Mouse (Mus musculus) layer of hippocampus, adult 9-11 months (tissue): ENCODE measurements at regions not wholly inside any gene's neighbourhood (a gene's known extent, or its start where the extent isn't known, plus 50 kb on each side); places are given as distances from the start of the nearest gene placed in this dataset.
A peak's percentile ranks its signal among the peaks of the same experiment; 100 is the strongest.

Experiments
- DNase-seq: peaks from one replicate; pipeline ENCODE4 v3.0.0; 2022

DNA sequence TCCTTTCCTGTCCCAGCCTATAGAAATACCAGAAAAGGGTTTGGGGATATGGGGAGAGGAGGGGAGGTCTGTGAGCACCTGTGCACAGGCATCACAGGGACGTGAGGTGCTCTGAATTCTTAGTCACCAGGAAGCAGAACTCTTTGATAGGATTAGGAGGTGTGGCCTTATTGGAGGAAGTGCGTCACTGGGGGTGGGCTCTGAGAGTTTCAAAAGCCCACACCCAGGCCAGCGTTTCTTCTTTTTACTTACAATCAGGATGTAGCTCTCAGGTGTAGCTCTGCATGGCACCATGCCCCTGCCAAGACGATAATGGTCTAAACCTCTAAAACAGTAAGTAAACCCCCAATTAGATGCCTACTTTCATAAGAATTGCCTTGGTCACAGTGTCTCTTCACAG lies 162.6 kb upstream of the Ank start:
- no peak for DNase-seq

DNA sequence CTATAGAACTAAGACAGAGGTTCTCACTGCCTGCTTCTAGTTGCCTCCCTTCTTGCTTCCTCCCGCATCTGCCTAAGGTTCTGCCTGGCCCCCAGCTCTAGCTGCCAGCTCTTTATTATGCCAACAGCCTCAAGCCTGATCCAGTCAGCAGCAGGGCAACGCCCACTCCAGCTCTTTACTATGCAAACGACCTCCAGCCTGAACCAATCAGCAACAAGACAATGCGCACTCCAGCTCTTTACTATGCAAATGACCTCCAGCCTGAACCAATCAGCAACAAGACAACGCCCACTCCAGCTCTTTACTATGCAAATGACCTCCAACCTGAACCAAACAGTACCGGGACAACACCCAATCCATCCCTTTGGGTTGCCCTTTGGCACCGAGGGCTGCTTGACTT lies 162.2 kb upstream of the Ank start:
- no peak for DNase-seq

DNA sequence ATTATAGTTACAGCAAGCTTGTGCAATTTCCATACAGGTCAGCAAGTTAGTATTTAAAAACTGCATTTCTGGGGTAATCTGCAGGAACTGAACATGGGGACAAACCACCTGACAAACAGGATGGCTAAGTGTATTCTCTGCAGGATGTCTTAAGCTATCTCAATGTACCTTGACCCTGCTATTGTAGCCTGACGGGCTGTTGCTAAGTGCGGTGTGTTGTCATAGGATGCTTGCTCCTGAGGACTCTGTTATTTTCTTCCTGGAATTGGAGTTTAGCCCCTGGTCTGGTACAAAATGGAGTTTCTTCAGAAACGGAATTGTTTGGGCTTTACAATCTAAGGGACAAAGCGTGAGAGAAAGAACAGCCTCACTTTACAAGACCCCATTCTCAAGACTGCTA lies 161.4 kb upstream of the Ank start:
- DNase-seq = no peak

DNA sequence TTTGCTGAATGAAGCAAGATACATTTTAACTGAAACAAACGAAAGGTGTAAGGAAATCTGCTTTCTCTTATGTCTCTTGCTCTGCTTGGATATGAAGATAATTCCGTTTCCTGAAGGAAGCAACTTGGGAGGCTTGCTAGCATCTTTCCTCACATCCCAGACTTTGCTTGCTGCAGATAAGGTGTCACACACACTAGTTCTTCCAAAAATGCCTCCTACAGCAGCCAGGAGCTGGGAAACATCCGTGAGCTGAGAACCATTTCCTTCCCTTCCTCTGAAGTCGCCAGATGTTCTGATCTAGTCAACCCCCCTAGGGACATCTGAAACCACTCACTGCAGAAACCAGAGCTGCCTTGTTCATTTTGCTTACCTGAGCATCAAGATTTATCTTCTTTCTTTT lies 157.8 kb upstream of the Ank start:
- no peak for DNase-seq

DNA sequence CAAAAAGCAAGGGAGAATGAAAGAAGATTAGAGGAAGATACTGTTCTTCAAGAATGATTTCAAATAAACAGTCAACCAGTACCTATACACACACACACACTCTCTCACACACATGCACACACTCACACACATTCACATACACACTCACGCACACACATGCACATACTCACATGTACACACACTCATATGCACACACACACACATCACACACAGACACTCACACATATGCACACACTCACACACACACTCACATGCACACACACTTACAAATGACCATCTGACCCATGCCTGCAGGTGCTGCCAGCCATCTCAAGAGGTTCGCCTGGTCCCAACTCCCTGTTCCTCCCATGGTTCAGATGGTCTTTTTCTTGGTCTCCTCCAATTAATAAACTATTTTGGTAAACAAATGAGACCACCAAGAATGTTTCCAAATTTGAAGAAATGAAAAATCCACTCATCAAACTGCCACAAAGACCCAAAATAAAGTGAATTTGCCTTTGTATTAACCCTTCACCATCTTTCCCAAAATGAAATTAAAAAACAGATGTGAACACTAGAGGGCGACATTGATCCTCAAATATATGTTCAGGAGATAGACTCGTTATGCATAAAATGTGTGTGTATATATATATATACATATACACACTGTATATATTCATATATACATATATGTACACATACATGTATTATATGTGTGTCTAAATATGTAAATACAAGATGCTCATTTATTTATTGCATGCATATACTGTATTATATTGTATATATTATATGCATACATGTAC lies 150.3 kb upstream of the Ank start:
- DNase-seq = no peak

DNA sequence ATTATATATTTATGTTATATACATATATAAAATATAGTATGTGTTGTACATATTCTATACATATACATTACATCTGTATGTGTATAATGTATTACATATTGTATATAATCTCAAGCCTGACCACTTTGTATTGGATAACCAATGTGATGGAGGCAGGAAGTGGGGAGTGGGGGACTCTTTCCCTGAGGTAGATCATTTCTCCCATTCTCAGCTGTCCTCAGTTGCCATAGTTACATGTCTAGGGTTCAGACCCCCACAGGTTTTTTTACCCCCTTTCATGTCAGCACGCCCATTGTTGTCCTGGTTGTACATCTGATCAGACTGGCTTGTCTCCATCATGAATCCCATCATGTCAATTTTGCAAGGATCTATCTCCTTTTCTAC lies 149.7 kb upstream of the Ank start:
- DNase-seq = no peak

DNA sequence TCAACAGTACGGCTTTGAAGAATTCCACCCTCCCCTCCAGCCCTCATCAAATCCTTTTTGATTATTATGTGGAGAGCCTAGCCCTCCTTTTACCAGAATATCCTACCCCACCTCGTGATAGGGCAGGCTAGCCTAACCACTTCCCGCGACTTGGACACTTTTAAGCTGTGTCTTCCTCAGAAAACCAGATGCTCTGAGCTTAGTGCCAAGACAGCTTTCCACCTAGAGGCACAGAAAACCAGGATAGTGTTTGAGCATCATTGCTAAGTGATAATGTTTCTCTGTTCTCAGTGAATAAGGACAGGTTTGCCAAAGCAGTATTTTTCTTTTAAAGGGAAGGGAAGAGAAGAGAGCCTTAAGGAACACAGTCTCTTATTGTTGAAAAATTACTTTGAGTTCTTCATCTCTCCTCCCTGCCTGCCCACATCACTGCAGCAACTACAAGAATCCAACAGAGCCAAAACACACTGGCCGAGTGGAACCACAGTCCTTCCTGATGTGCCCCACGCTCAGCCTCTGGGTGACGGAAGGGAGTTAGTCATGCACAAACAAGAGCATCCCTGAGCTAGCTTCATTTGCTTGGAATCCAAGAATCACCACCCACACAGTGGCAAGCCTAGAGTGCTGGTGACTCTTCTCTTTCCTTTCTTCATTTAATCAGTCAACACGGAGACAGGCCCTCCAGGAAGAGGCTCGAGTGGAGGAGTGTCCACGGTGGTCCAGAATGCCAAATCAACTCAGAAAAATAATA lies 144.4 kb upstream of the Ank start:
- peak; percentile 16 for DNase-seq

DNA sequence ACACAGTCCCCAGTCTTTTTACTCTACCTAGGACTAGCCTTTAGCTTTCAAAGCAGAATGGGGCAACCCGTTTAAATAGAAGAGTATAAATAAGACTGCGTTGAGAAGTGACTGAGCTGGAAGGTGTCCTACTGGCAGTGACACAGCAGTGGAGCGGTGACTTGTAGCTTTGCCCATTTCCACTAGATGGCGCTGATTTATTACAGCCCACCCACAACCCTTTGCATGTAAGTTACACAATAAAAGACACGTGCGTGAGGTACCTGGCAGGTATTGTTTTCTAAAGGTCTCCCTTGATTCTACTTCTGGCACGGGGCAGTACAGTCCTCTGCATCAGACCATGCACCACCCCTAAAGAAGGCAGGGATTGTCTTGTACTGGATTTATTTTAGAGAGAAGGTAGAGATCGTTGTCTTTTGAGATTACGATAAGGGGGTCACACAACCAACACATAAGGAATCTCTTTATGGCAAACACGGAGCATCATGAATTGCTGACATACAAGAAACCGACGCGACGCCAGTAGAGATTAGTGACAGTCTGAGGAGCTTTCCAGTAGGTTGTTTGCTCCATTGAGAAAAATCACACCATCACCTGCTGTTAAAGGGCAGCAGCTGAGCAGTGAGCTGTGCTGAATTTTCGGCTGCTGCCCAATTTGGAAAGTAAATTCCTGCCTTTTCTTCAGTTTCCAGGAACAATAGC lies 140.5 kb upstream of the Ank start:
- peak; percentile 78 for DNase-seq

DNA sequence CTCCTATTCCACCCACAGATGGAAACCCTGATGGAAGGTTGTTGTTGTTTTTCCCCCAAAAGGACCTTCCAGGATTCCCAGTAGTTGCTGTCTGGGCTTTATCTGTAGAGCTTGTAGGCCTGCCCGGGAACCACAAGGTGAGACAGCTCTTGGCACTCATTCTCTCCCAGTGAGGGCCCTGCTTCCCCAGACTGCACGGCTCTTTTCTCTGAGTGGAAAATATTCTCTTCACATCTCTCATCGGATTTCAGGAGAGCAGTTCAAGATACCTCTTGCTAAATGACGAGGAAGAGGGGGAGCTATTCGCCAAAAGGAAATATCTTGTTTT lies 140.0 kb upstream of the Ank start:
- no peak for DNase-seq

DNA sequence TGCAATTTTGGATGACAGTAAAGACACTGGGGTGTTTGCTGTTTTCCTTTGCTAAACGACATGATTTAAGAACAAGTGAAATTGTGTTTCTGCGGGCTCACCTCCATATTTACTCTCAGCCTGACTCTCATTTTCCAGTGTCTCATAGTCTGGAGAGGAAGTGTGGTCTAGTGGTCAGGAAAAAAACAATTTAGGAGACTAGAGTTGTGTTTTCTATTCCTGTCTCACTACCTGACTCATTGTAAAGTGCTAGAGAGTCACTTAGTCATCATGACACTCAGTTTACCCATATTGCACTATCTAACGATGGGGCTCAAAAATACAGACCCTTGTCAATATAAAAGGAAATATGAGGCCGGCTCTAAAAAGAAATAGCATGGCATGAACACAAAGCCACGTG lies 138.7 kb upstream of the Ank start:
- no peak for DNase-seq

DNA sequence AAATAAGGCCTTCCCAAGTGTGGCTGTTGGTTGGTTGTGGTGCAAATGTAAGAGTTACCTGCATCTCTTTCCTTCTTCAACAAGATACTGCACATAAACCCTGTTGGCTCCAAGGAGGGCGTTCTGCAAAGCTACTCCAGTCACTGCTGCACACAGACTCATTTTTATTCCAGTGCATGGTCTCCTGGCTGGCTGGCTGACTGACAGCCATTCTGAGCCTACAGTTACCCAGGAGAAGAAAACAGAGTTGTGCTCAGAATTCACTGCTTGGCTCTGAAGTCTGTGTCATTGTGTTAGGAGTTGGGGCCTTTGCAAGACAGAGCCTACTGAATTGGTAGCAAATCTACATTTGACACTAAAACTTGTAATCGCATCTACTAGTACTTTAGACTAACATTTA lies 138.0 kb upstream of the Ank start:
- peak; percentile 31 for DNase-seq

DNA sequence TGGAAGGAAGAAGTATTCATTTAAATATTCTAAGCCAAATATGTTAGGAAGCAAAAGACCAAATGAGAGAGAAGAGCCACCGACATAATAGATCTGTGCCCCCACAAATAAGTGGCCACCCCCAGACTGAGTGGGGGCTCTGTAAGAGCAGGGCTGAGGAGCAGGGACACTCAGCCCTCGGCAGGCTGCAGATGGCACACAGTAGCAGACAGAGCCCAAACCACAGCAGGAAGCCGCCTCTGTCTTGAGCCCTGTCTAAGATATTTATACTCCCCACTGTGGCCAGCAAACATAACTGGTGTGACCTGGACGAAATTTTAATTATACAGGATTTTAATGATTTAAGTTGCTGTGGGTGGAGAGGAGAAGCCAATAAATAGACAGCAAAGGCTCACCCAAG lies 126.4 kb upstream of the Ank start:
- DNase-seq = no peak

DNA sequence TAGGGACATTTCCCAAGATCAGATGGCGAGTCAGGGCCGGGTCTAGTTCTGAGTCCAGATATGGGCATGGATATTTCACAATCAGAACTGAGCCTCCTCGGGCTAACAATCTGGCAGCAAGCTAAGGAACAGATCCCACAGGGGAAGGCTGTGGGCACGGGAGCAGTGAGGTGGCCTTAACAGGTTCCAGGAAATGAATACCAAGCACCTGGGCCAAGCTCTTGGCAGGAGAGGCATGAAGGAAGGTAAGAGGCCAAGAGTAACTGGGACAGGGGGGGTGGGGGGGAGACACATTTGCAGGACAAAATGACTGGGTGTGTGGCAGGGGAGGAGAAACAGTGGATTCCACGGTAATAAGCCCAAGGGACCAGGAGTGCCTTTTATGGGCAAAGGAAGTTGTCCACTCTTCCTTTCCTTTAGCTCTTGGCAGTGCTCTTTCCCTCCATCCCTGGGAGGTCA lies 124.9 kb upstream of the Ank start:
- DNase-seq = no peak

DNA sequence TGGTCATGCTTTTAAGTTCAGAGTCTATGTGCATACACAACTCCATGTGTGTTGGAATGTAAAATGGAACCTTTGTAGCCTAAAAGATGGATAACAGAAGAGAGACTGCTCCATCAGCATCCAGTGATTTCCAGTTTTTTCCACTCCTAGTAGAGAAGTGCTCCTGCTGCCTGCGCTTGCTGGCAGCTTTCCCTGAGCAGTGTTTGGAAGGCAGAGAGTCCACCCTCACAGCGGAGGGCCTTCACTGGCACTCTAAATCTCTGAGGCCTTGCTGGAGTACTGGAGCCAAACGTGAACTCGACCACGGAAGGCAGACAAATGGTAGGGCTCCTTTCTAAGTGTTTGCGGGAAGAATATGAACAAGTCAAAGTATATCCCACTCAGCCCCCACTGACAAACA lies 108.0 kb upstream of the Ank start:
- peak; percentile 39 for DNase-seq

DNA sequence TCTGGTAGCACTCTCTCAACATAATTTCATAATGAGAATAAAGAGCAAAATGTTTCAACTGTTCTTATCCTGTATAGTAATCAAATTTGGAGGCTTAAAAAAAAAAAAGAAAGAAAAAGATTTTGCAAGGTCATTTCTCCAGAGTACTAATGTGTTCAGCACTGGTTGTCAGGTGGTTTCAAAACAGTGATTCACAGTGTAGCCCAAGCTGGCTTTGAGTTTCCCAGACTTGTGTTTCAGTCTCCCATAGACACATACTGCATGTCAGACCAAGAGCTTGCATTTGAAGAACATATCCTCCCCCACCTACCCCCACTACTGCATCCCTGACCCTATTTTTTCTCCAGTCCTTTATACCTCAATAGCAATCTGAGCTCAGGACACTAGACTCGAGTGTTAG lies 107.2 kb upstream of the Ank start:
- DNase-seq = no peak

DNA sequence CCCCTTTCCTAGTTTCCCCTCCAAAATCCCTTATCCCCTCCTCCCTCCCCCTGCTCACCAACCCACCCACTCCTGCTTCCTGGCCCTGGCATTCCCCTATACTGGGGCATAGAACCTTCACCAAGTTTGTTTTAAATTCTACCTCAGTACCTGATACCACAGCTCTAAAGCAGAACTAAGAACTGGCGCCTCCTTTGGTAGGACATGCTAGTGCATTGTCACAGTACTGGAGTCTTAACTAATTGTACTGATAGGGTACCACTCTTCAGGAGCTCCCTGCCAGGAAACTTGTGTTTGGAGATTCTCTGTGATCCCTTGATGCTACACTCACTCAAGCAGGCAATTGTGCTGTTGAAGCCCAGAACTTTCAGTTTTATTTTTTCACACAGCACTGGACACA lies 92.0 kb upstream of the Ank start:
- DNase-seq = no peak

DNA sequence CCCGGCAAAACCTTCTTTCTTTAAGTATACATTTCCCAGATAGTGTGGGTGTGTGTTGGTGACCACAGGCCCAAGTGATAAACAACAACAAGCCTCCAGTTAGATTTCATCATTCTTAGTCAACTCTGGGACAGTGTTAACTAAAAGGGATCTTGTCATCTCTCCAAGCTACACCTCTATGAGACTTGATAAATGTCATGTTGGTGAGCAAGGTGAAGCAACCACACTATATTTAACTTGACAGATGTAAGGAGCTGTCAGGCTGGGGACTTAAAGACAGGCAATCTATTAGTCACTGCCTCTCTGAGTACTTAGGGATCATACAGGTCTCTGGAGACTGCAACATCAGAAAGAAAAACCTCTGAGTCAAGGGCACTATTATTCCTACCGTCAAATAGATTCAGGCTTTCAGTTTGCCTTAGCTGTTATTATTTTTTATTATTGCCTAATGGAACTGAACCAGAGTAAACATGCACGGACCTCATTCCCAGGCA lies 87.8 kb upstream of the Ank start:
- no peak for DNase-seq

DNA sequence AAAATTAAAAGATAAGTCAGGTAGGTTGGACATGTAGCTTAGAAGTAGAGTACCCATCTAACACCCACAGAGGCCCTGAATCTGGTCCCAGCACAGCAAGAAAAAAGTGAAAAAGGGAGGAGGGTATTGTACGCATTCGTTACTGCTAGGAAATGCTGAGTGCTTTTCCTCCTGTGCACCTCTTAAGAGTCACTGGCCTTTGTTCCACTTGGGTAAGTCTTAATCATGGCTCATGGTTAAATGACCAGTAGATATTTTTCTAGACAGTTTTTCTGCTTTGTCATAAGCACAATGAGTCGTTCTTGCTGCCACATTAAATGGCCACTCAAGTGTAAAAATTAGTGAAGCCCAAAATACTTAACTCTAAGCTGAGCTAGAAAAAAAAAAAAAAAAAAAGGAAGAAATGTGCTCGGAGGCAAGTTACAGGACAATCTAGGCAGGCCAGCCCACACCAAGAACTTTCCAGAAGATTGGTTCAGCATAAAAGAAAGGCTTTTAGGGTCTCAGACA lies 86.0 kb upstream of the Ank start:
- no peak for DNase-seq

DNA sequence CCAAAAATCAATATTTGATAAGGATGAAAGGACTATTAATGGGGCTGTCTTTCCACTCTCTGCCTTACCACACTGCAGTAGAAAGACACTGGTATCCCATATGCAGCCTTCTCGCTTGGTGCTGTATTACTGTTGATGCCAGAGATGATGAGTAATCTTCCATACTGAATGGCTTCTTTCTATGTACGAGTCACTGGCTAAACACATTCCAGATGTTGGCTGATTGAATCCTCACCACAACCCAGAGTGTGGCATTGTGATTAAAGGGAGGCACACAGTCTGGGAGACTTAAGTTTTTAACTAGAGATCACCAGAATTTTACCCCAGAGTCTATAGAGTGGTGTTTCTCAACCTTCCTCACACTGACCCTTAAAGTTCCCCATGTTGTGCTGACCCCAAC lies 84.9 kb upstream of the Ank start:
- no peak for DNase-seq

DNA sequence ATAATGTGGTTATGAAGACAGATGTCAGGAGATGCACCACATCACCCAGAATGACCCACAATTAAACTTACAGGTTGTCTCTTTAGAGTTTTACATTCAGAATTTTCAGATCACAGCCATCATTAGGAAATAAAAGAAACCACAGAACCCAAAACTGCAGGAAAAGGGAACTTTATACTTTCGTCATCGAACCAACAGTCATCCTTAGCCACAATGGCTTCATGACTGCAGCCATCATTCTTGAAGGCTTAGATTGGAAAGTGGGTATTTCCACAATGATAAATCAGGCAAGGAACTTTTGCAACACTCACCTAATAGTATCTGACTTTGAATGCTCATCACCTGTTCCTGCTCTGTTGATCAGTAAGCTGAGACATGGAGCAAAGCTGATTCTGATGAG lies 75.9 kb upstream of the Ank start:
- no peak for DNase-seq

DNA sequence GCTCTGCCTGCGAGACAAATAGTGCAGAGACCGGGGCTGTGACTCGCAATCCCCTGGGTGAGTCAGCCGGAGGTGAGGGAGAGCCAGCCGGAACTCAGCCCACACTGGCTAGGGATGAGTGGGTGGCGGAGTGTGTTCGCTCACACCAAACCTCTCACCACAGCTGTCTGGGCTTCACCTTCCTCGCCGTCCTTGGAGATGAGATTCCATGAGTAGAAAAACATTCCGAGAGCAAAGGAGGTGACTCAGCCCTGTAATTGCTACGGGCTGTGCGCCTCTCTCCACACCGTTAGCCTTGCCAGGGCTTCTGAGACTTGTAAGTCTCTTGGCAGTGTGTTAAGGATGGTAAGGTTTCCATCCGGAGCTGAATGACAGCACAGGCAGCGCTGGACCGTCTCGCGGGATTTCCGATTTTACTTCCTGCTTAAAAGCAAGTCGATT lies 60.7 kb upstream of the Ank start:
- DNase-seq = peak; percentile 20

DNA sequence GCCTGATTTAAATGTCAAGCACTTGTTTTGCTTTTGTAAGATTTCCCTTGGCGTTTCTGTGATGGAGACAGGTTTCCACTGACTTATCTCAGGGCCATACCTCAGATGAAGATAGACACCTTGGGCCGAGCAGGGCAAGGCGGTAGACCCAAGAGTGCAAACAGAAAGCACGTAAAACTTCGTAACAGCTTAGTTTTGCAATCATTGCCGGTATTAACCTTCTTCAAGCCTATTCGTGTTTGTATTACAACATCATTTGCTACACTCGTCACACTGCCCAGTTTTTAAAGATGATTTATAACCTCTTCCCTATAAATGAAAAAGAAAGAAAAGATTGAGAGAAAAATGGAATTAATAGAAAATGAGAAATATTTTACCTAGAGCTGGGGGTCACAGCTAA lies 56.6 kb upstream of the Ank start:
- no peak for DNase-seq

DNA sequence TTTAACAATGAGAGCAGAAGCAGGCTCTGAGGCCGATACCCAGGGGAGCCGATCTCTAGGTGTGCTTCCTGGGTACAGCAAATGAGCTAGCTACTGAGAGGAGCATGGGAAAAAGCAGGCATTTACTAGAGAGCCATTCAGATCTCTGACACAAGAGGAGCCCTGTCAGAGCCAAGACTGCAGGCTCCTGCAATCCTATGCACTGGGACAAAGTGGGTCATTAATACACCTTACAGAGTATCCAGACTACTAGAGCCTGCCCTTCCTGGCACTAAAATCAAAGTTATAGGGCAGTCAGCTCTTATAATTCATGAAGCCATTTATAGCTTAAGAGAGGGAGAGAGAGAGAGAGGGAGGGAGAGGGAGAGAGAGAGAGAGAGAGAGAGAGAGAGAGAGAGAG lies 54.2 kb upstream of the Ank start:
- no peak for DNase-seq

DNA sequence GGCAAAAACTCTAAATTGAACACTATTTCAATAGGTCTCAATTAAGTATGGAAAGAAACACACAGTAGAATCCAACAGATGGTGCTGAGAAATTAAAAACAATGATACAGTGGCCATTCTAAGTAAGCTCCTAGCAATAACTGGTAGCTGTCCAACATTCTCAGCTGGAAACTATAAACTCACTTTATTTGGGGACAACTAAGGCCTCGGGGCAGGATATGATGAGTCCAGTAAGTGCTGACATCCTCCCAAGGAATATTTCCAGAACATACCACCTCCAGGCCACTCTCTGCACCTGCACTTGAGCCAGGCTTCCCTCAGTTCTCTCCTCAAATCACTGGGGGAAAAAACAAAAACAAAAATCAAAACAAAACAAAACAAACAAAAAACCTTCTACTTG lies 53.7 kb upstream of the Ank start:
- DNase-seq = no peak
